Mouse (Mus musculus): ENCODE results near the gene Ggt5. TPM values are rescaled to one million over a fixed set of nuclear protein-coding genes. Genes with fewer than 3 reads are reported as not detected.

Ggt5 gene
- total and polyA plus RNA-seq, 3 experiments, result 3.8 to 41.9 (median 7.9) TPM

- intact Hi-C loops (cut with DNase I), result no loop called here
- H3K4me1 ChIP-seq (ENCODE audit: control insufficient read depth, insufficient read depth, low read length), result no peaks in the 10 kb centered on the region; the same call in 1 of the 2 replicates
- DNase-seq, result no peak
- H3K79me2 ChIP-seq (replicated peaks; ENCODE audit: control insufficient read depth, insufficient read depth, low read length), result no peaks in the 10 kb centered on the region
- no peaks in the 10 kb centered on the region for H3K27me3 ChIP-seq (ENCODE audit: control insufficient read depth, insufficient read depth, low read length)
- no peak overlapping the region for H3K9ac ChIP-seq (ENCODE audit: low read depth, low read length)
- no peak overlapping the region for H3K27ac ChIP-seq
- TF ChIP-seq POLR2A (IDR thresholded peaks at IDR 0.05; ENCODE audit: insufficient read depth, low read depth, low read length), result no peak
- no peak for TF ChIP-seq EP300 (IDR thresholded peaks at IDR 0.05; ENCODE audit: insufficient read depth, low read depth, low read length)
- TF ChIP-seq CTCF (IDR thresholded peaks at IDR 0.05), result no peak
- no peak overlapping the region for H3K4me3 ChIP-seq
- H3K36me3 ChIP-seq (ENCODE audit: control insufficient read depth, insufficient read depth, low read length), result no peaks in the 10 kb centered on the region
- WGBS, result 82% methylated on average over 13 of the region's 13 CpGs
These were observed 36.3 kb upstream of the Ggt5 start for GRCm38 (mm10) chr10:75552701-75553450.

GRCm38 (mm10) chr10:75554090-75554489 lies 35.0 kb upstream of the Ggt5 start:
- H3K27me3 ChIP-seq (ENCODE audit: control insufficient read depth, insufficient read depth, low read length), result no peaks in the 10 kb centered on the region
- TF ChIP-seq POLR2A (IDR thresholded peaks at IDR 0.05; ENCODE audit: insufficient read depth, low read depth, low read length) (no peak), EP300 (IDR thresholded peaks at IDR 0.05; ENCODE audit: insufficient read depth, low read depth, low read length) (no peak), CTCF (IDR thresholded peaks at IDR 0.05) (no peak)
- H3K9ac ChIP-seq (ENCODE audit: low read depth, low read length), result no peak overlapping the region
- no peak overlapping the region for H3K4me3 ChIP-seq
- no peaks in the 10 kb centered on the region for H3K36me3 ChIP-seq (ENCODE audit: control insufficient read depth, insufficient read depth, low read length)
- no peak overlapping the region for H3K27ac ChIP-seq
- H3K4me1 ChIP-seq (ENCODE audit: control insufficient read depth, insufficient read depth, low read length), result peaks cover under 1% of the 10 kb centered on the region; the same call in 1 of the 2 replicates
- H3K79me2 ChIP-seq (replicated peaks; ENCODE audit: control insufficient read depth, insufficient read depth, low read length), result no peaks in the 10 kb centered on the region
- 89% methylated on average over 8 of the region's 8 CpGs for WGBS
- no peak for DNase-seq
- intact Hi-C loops (cut with DNase I), result no loop called here

- no peaks in the 10 kb centered on the region for H3K36me3 ChIP-seq (ENCODE audit: control insufficient read depth, insufficient read depth, low read length)
- 79% methylated on average over 6 of the region's 6 CpGs for WGBS
These were observed 33.6 kb upstream of the Ggt5 start for GRCm38 (mm10) chr10:75555557-75555956.

GRCm38 (mm10) chr10:75556026-75556425 lies 33.1 kb upstream of the Ggt5 start:
- H3K4me1 ChIP-seq (ENCODE audit: control insufficient read depth, insufficient read depth, low read length), result peaks cover 4% of the 10 kb centered on the region
- no peak overlapping the region for H3K27ac ChIP-seq
- 40% methylated on average over 9 of the region's 9 CpGs for WGBS
- H3K27me3 ChIP-seq (ENCODE audit: control insufficient read depth, insufficient read depth, low read length), result peaks cover 3% of the 10 kb centered on the region; the same call in 1 of the 2 replicates
- DNase-seq, result peak in 1 of 2 experiments; percentile 18
- H3K79me2 ChIP-seq (replicated peaks; ENCODE audit: control insufficient read depth, insufficient read depth, low read length), result no peaks in the 10 kb centered on the region
- TF ChIP-seq EP300 (IDR thresholded peaks at IDR 0.05; ENCODE audit: insufficient read depth, low read depth, low read length), result no peak
- no peak for TF ChIP-seq CTCF (IDR thresholded peaks at IDR 0.05)
- no peak for TF ChIP-seq POLR2A (IDR thresholded peaks at IDR 0.05; ENCODE audit: insufficient read depth, low read depth, low read length)
- no peak overlapping the region for H3K9ac ChIP-seq (ENCODE audit: low read depth, low read length)
- intact Hi-C loops (cut with DNase I), result no loop called here
- no peaks in the 10 kb centered on the region for H3K36me3 ChIP-seq (ENCODE audit: control insufficient read depth, insufficient read depth, low read length)
- no peak overlapping the region for H3K4me3 ChIP-seq

More at GRCm38 (mm10) chr10:75555557-75555956, 33.6 kb upstream of the Ggt5 start:
- intact Hi-C loops (cut with DNase I), result no loop called here
- TF ChIP-seq CTCF (IDR thresholded peaks at IDR 0.05) (no peak), EP300 (IDR thresholded peaks at IDR 0.05; ENCODE audit: insufficient read depth, low read depth, low read length) (no peak), POLR2A (IDR thresholded peaks at IDR 0.05; ENCODE audit: insufficient read depth, low read depth, low read length) (no peak)
- Histone ChIP-seq H3K4me1 (ENCODE audit: control insufficient read depth, insufficient read depth, low read length) (peaks cover 4% of the 10 kb centered on the region), H3K4me3 (no peak overlapping the region), H3K27ac (no peak overlapping the region), H3K79me2 (replicated peaks; ENCODE audit: control insufficient read depth, insufficient read depth, low read length) (no peaks in the 10 kb centered on the region), H3K27me3 (ENCODE audit: control insufficient read depth, insufficient read depth, low read length) (peaks cover 3% of the 10 kb centered on the region; the same call in 1 of the 2 replicates), H3K9ac (ENCODE audit: low read depth, low read length) (no peak overlapping the region)
- DNase-seq, result no peak

- DNase-seq, result no peak
- TF ChIP-seq POLR2A (IDR thresholded peaks at IDR 0.05; ENCODE audit: insufficient read depth, low read depth, low read length) (no peak), EP300 (IDR thresholded peaks at IDR 0.05; ENCODE audit: insufficient read depth, low read depth, low read length) (no peak), CTCF (IDR thresholded peaks at IDR 0.05) (no peak)
These were observed 30.6 kb upstream of the Ggt5 start for GRCm38 (mm10) chr10:75558515-75558914.

GRCm38 (mm10) chr10:75559041-75559675 lies 30.0 kb upstream of the Ggt5 start:
- Histone ChIP-seq H3K27me3 (ENCODE audit: control insufficient read depth, insufficient read depth, low read length) (peaks cover 3% of the 10 kb centered on the region; the same call in 1 of the 2 replicates), H3K4me3 (no peak overlapping the region; the same call in 1 of the 2 replicates), H3K27ac (no peak overlapping the region), H3K36me3 (ENCODE audit: control insufficient read depth, insufficient read depth, low read length) (no peaks in the 10 kb centered on the region), H3K79me2 (replicated peaks; ENCODE audit: control insufficient read depth, insufficient read depth, low read length) (no peaks in the 10 kb centered on the region), H3K4me1 (ENCODE audit: control insufficient read depth, insufficient read depth, low read length) (peaks cover 4% of the 10 kb centered on the region), H3K9ac (ENCODE audit: low read depth, low read length) (no peak overlapping the region)
- 10% methylated on average over 14 of the region's 14 CpGs for WGBS
- intact Hi-C loops (cut with DNase I), result no loop called here
- DNase-seq, result no peak
- TF ChIP-seq CTCF (IDR thresholded peaks at IDR 0.05), result no peak
- TF ChIP-seq POLR2A (IDR thresholded peaks at IDR 0.05; ENCODE audit: insufficient read depth, low read depth, low read length), result no peak
- no peak for TF ChIP-seq EP300 (IDR thresholded peaks at IDR 0.05; ENCODE audit: insufficient read depth, low read depth, low read length)

More at GRCm38 (mm10) chr10:75558515-75558914, 30.6 kb upstream of the Ggt5 start:
- Histone ChIP-seq H3K36me3 (ENCODE audit: control insufficient read depth, insufficient read depth, low read length) (no peaks in the 10 kb centered on the region), H3K27me3 (ENCODE audit: control insufficient read depth, insufficient read depth, low read length) (peaks cover 3% of the 10 kb centered on the region; the same call in 1 of the 2 replicates), H3K9ac (ENCODE audit: low read depth, low read length) (no peak overlapping the region), H3K4me3 (no peak overlapping the region), H3K27ac (no peak overlapping the region), H3K4me1 (ENCODE audit: control insufficient read depth, insufficient read depth, low read length) (peaks cover 4% of the 10 kb centered on the region), H3K79me2 (replicated peaks; ENCODE audit: control insufficient read depth, insufficient read depth, low read length) (no peaks in the 10 kb centered on the region)
- intact Hi-C loops (cut with DNase I), result no loop called here
- WGBS, result 44% methylated on average over 3 of the region's 3 CpGs
